Mouse (Mus musculus) hindbrain, embryonic 12.5 days (tissue): ENCODE results near the gene Kif17. TPM values are rescaled to one million over a fixed set of nuclear protein-coding genes. Genes with fewer than 3 reads are reported as not detected.

Experiments
- ATAC-seq: fragments of 200-750 bp; cut with Nextera tagmentation; 2 replicates; pipeline ENCODE4 v1.8.0; 2017; ENCODE audit warnings: moderate TSS enrichment; ENCODE audit not compliant: low FRiP score
- H3K27ac ChIP-seq: fragments of 300-500 bp; sonication (generic); 2 replicates; pipeline ENCODE4 v1.5.1; 2016; ENCODE audit warnings: mild to moderate bottlenecking
- H3K27me3 ChIP-seq: fragments of 300-500 bp; sonication (generic); 2 replicates; pipeline ENCODE4 v1.6.1; 2016; ENCODE audit warnings: mild to moderate bottlenecking
- H3K36me3 ChIP-seq: fragments of 300-500 bp; sonication (generic); 2 replicates; pipeline ENCODE4 v1.6.1; 2016; ENCODE audit warnings: mild to moderate bottlenecking
- H3K4me1 ChIP-seq: fragments of 300-500 bp; sonication (generic); 2 replicates; pipeline ENCODE4 v1.6.1; 2016
- H3K4me2 ChIP-seq: fragments of 300-500 bp; sonication (generic); replicated peaks from 2 replicates; pipeline ENCODE4 v1.6.1; 2016; ENCODE audit warnings: mild to moderate bottlenecking
- H3K4me3 ChIP-seq: fragments of 300-500 bp; sonication (generic); 2 replicates; pipeline ENCODE4 v1.5.1; 2016; ENCODE audit warnings: mild to moderate bottlenecking
- H3K9ac ChIP-seq: fragments of 300-500 bp; sonication (generic); 2 replicates; pipeline ENCODE4 v1.6.1; 2016; ENCODE audit warnings: mild to moderate bottlenecking, moderate library complexity
- H3K9me3 ChIP-seq: fragments of 300-500 bp; sonication (generic); replicated peaks from 2 replicates; pipeline ENCODE4 v1.6.1; 2016; ENCODE audit warnings: mild to moderate bottlenecking
- WGBS: fragments of 180-500 bp; shearing (Covaris S2); methylation state at CpG from one replicate; pipeline ENCODE4 v1.1.7; 2016; 5-methylcytosine and 5-hydroxymethylcytosine counted together
- polyA plus RNA-seq: library from polyadenylated mRNA; unstranded; fragments of >200 nt; fragmentation: Nextera tagmentation; extraction: Ambion mirVana; gene quantifications from 2 replicates; pipeline ENCODE4 v1.2.1, GENCODE M21; 2016

Gene Kif17
- polyA plus RNA-seq, 1 experiment from 2014 or later: 1.5 TPM

GRCm38 (mm10) chr4:138272011-138272997 is 22.1 kb downstream of the Kif17 start:
- Histone ChIP-seq H3K4me2 (no peak overlapping the region), H3K27me3 (no peaks in the 10 kb centered on the region), H3K27ac (no peak overlapping the region), H3K36me3 (no peaks in the 10 kb centered on the region), H3K4me1 (peaks cover 3% of the 10 kb centered on the region; the same call in 1 of the 2 replicates), H3K9ac (no peak overlapping the region), H3K4me3 (no peak overlapping the region), H3K9me3 (no peaks in the 10 kb centered on the region)
- WGBS: 72% methylated on average over 14 of the region's 14 CpGs
- no peak for ATAC-seq

- H3K9ac ChIP-seq: no peak overlapping the region
- ATAC-seq: no peak
- 77% methylated on average over 7 of the region's 7 CpGs for WGBS
- H3K9me3 ChIP-seq: no peaks in the 10 kb centered on the region
- no peak overlapping the region for H3K4me2 ChIP-seq
- no peak overlapping the region for H3K27ac ChIP-seq
- no peaks in the 10 kb centered on the region for H3K36me3 ChIP-seq
- no peak overlapping the region for H3K4me3 ChIP-seq
- no peaks in the 10 kb centered on the region for H3K27me3 ChIP-seq
- H3K4me1 ChIP-seq: no peaks in the 10 kb centered on the region
These were observed 28.1 kb downstream of the Kif17 start for GRCm38 (mm10) chr4:138278346-138278745.

GRCm38 (mm10) chr4:138282834-138283233 is 32.6 kb downstream of the Kif17 start:
- Histone ChIP-seq H3K4me3 (no peak overlapping the region), H3K27me3 (peaks cover 6% of the 10 kb centered on the region; the same call in 1 of the 2 replicates)
- 31% methylated on average over 4 of the region's 4 CpGs for WGBS

GRCm38 (mm10) chr4:138286411-138286810 is 36.2 kb downstream of the Kif17 start:
- H3K4me1 ChIP-seq: no peaks in the 10 kb centered on the region
- H3K27me3 ChIP-seq: peaks cover 6% of the 10 kb centered on the region; the same call in 1 of the 2 replicates
- no peaks in the 10 kb centered on the region for H3K9me3 ChIP-seq
- no peak overlapping the region for H3K9ac ChIP-seq
- H3K4me2 ChIP-seq: no peak overlapping the region
- H3K4me3 ChIP-seq: no peak overlapping the region
- ATAC-seq: no peak
- H3K36me3 ChIP-seq: no peaks in the 10 kb centered on the region
- WGBS: 89% methylated on average over 12 of the region's 12 CpGs
- no peak overlapping the region for H3K27ac ChIP-seq

More at GRCm38 (mm10) chr4:138282834-138283233, 32.6 kb downstream of the Kif17 start:
- H3K4me2 ChIP-seq: no peak overlapping the region
- no peaks in the 10 kb centered on the region for H3K36me3 ChIP-seq
- no peak overlapping the region for H3K9ac ChIP-seq
- H3K4me1 ChIP-seq: no peaks in the 10 kb centered on the region
- H3K27ac ChIP-seq: no peak overlapping the region
- no peaks in the 10 kb centered on the region for H3K9me3 ChIP-seq
- no peak for ATAC-seq

GRCm38 (mm10) chr4:138288691-138289090 is 38.5 kb downstream of the Kif17 start:
- WGBS: 89% methylated on average over 7 of the region's 7 CpGs
- Histone ChIP-seq H3K36me3 (no peaks in the 10 kb centered on the region), H3K4me3 (no peak overlapping the region), H3K27me3 (peaks cover 6% of the 10 kb centered on the region; the same call in 1 of the 2 replicates), H3K4me1 (no peaks in the 10 kb centered on the region; the same call in 1 of the 2 replicates), H3K9ac (no peak overlapping the region), H3K4me2 (no peak overlapping the region), H3K27ac (no peak overlapping the region), H3K9me3 (no peaks in the 10 kb centered on the region)
- no peak for ATAC-seq

- no peak overlapping the region for H3K4me2 ChIP-seq
- no peak overlapping the region for H3K4me3 ChIP-seq
- H3K9me3 ChIP-seq: no peaks in the 10 kb centered on the region
- H3K27me3 ChIP-seq: peaks cover 6% of the 10 kb centered on the region; the same call in 1 of the 2 replicates
- peaks cover 2% of the 10 kb centered on the region; the same call in 1 of the 2 replicates for H3K4me1 ChIP-seq
- H3K9ac ChIP-seq: no peak overlapping the region
- H3K27ac ChIP-seq: no peak overlapping the region
- 86% methylated on average over 13 of the region's 13 CpGs for WGBS
- H3K36me3 ChIP-seq: no peaks in the 10 kb centered on the region
- ATAC-seq: no peak
These were observed 41.8 kb downstream of the Kif17 start for GRCm38 (mm10) chr4:138292028-138292427.

- H3K4me2 ChIP-seq: no peak overlapping the region
- no peak overlapping the region for H3K4me3 ChIP-seq
- peaks cover 2% of the 10 kb centered on the region; the same call in 1 of the 2 replicates for H3K4me1 ChIP-seq
- 67% methylated on average over 18 of the region's 18 CpGs for WGBS
- peak; percentile 89 for ATAC-seq
- peak overlapping the region; percentile 86 for H3K27ac ChIP-seq
- no peaks in the 10 kb centered on the region for H3K27me3 ChIP-seq
- no peaks in the 10 kb centered on the region for H3K36me3 ChIP-seq
- H3K9ac ChIP-seq: no peak overlapping the region
- H3K9me3 ChIP-seq: no peaks in the 10 kb centered on the region
These were observed 43.2 kb downstream of the Kif17 start for GRCm38 (mm10) chr4:138293261-138293948.

- no peak overlapping the region for H3K9ac ChIP-seq
- no peaks in the 10 kb centered on the region for H3K36me3 ChIP-seq
- no peak overlapping the region for H3K4me3 ChIP-seq
- H3K27ac ChIP-seq: peak overlapping the region; percentile 86
- H3K4me2 ChIP-seq: no peak overlapping the region
- no peaks in the 10 kb centered on the region for H3K27me3 ChIP-seq
- WGBS: 81% methylated on average over 10 of the region's 14 CpGs
- no peaks in the 10 kb centered on the region for H3K9me3 ChIP-seq
- H3K4me1 ChIP-seq: peaks cover 2% of the 10 kb centered on the region; the same call in 1 of the 2 replicates
- ATAC-seq: peak; percentile 48
These were observed 43.8 kb downstream of the Kif17 start for GRCm38 (mm10) chr4:138293949-138294550.

GRCm38 (mm10) chr4:138301271-138301780 is 51.1 kb downstream of the Kif17 start:
- WGBS: 87% methylated on average over 10 of the region's 10 CpGs
- H3K4me3 ChIP-seq: no peak overlapping the region

GRCm38 (mm10) chr4:138303011-138303410 is 52.8 kb downstream of the Kif17 start:
- peaks cover 13% of the 10 kb centered on the region for H3K36me3 ChIP-seq
- WGBS: 93% methylated on average over 3 of the region's 3 CpGs
- ATAC-seq: no peak
- H3K4me2 ChIP-seq: no peak overlapping the region
- peaks cover 24% of the 10 kb centered on the region for H3K4me1 ChIP-seq
- H3K4me3 ChIP-seq: no peak overlapping the region
- H3K27ac ChIP-seq: no peak overlapping the region
- H3K9ac ChIP-seq: no peak overlapping the region
- H3K27me3 ChIP-seq: no peaks in the 10 kb centered on the region
- H3K9me3 ChIP-seq: no peaks in the 10 kb centered on the region

More at GRCm38 (mm10) chr4:138301271-138301780, 51.1 kb downstream of the Kif17 start:
- Histone ChIP-seq H3K36me3 (no peaks in the 10 kb centered on the region), H3K27ac (no peak overlapping the region), H3K9ac (no peak overlapping the region), H3K9me3 (no peaks in the 10 kb centered on the region), H3K27me3 (no peaks in the 10 kb centered on the region), H3K4me2 (no peak overlapping the region), H3K4me1 (peaks cover 18% of the 10 kb centered on the region)
- no peak for ATAC-seq

- no peak for ATAC-seq
- Histone ChIP-seq H3K9ac (peak overlapping the region; percentile 65), H3K36me3 (peaks cover 18% of the 10 kb centered on the region), H3K4me2 (peak overlapping the region; percentile 76), H3K9me3 (no peaks in the 10 kb centered on the region), H3K4me1 (peaks cover 24% of the 10 kb centered on the region), H3K4me3 (peak overlapping the region; percentile 94), H3K27me3 (no peaks in the 10 kb centered on the region), H3K27ac (peak overlapping the region; percentile 70)
- 16% methylated on average over 18 of the region's 18 CpGs for WGBS
These were observed 53.5 kb downstream of the Kif17 start for GRCm38 (mm10) chr4:138303742-138304141.
